Mouse (Mus musculus): ENCODE measurements around the gene Gpx4. TPM values are rescaled to one million over a fixed set of nuclear protein-coding genes. Genes with fewer than 3 reads are reported as not detected.
A peak's percentile ranks its signal among the peaks of the same experiment; 100 is the strongest.

Gene Gpx4
- 767 and 797 TPM in 2 replicates for polyA plus RNA-seq (2016; fragmentation: Nextera tagmentation; extraction: Ambion mirVana)

- H3K9me3 ChIP-seq = no peaks in the 10 kb centered on the region
- no peaks in the 10 kb centered on the region for H3K27me3 ChIP-seq (ENCODE audit: insufficient read depth, poor library complexity, severe bottlenecking)
- DNase-seq (ENCODE audit: low spot score) = no peak
- peak within 1 kb of the TSS; percentile 76 for H3K27ac ChIP-seq
- 55% methylated on average over 9 of the region's 9 CpGs for WGBS
- H3K4me3 ChIP-seq = no peak within 1 kb of the TSS; the same call in 1 of the 2 replicates
- H3K4me1 ChIP-seq = peaks cover 45% of the 10 kb centered on the region
- H3K36me3 ChIP-seq = no peaks in the 10 kb centered on the region
These were observed at the start of gene Gpx4 for GRCm38 (mm10) chr10:80047041-80047565. Gene Gpx4 (plus strand): TSS chr10:80047166.

- Histone ChIP-seq H3K4me1 (peaks cover 37% of the 10 kb centered on the region), H3K9me3 (no peaks in the 10 kb centered on the region), H3K27ac (peak overlapping the region; percentile 85), H3K36me3 (peaks cover 32% of the 10 kb centered on the region), H3K27me3 (ENCODE audit: insufficient read depth, poor library complexity, severe bottlenecking) (peaks cover 49% of the 10 kb centered on the region), H3K4me3 (peak overlapping the region; percentile 68)
- 4% methylated on average over 15 of the region's 15 CpGs for WGBS
- DNase-seq (ENCODE audit: low spot score) = no peak
These were observed 49.1 kb upstream of the Gpx4 start for GRCm38 (mm10) chr10:79997819-79998218.

DNA sequence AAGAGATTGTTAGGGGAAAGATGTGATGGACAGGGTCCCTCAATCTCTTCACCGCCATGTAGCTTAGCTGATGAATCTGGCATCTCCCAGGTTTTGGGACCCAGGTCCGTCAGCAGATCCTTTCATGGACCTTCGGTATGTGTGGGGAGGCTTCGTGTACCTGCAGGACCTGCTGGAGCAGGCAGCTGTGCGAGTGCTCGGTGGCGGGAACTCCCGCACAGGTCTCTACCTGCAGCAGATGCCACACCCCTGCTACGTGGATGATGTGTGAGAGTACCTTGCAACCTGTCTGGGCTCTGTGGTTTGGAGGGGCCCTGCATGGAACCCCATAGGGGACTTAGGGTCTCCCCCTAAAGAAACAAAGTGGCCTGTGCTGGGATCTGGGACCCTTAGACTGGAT, 45.0 kb upstream of the Gpx4 start:
- Histone ChIP-seq H3K4me3 (no peak overlapping the region), H3K9me3 (no peaks in the 10 kb centered on the region), H3K4me1 (peaks cover 39% of the 10 kb centered on the region), H3K27me3 (ENCODE audit: insufficient read depth, poor library complexity, severe bottlenecking) (peaks cover 88% of the 10 kb centered on the region), H3K27ac (no peak overlapping the region), H3K36me3 (0 out of 2 replicates have a peak, but pooled peaks cover 3% of the 10 kb centered on the region)
- DNase-seq (ENCODE audit: low spot score) = no peak
- WGBS = 71% methylated on average over 9 of the region's 9 CpGs

- no peaks in the 10 kb centered on the region for H3K9me3 ChIP-seq
- H3K36me3 ChIP-seq = 0 out of 2 replicates have a peak, but pooled peaks cover 3% of the 10 kb centered on the region
- H3K27ac ChIP-seq = peak overlapping the region; percentile 32
- DNase-seq (ENCODE audit: low spot score) = no peak
- peak overlapping the region; percentile 20 for H3K4me3 ChIP-seq
- peaks cover 32% of the 10 kb centered on the region for H3K4me1 ChIP-seq
- H3K27me3 ChIP-seq (ENCODE audit: insufficient read depth, poor library complexity, severe bottlenecking) = peaks cover 96% of the 10 kb centered on the region
- 25% methylated on average over 21 of the region's 21 CpGs for WGBS
These were observed 44.1 kb upstream of the Gpx4 start for GRCm38 (mm10) chr10:80002829-80003228.

DNA sequence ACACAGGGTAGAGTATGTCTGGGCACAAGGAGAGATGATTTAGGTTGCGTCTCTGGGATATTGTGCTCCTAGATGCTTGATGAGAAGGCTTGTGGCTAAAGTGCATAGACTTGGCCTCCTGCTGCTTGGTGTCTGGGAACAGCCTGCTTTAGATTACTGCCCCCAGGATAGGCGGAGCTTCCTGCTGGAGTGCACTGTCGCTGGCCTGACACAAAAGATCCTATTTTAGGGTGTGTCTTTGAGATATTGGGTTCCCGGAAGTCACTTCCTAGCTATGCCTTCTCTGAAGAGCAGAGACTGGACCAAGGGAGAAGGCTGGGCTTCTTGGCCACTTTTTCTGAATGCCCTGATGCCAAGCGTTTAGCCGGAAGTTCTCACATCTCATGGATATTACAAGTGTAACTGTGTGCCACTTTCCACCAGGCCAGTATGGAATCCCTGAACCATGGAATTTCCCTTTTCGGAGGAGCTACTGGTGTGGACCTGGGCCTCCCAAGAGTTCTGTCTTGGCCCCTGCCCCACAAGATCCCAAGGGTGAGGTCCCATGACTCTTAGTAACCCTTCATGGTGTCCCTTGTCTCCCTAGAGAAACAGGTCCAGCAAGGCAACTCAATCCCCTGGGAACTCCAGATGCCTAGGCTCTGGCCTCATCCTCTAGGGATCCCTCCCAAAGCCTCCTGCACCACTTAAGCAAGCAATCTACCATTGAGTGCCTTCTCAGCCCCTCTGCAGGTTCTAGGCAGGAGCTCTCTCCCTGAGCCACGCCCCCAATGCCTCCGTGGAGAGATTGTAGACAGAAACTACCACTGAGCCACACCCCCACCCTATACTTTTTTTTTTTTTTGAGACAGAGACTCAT, 43.4 kb upstream of the Gpx4 start:
- Histone ChIP-seq H3K36me3 (peaks cover 7% of the 10 kb centered on the region), H3K4me3 (peak overlapping the region; percentile 20; the same call in 1 of the 2 replicates)
- WGBS = 50% methylated on average over 9 of the region's 9 CpGs

DNA sequence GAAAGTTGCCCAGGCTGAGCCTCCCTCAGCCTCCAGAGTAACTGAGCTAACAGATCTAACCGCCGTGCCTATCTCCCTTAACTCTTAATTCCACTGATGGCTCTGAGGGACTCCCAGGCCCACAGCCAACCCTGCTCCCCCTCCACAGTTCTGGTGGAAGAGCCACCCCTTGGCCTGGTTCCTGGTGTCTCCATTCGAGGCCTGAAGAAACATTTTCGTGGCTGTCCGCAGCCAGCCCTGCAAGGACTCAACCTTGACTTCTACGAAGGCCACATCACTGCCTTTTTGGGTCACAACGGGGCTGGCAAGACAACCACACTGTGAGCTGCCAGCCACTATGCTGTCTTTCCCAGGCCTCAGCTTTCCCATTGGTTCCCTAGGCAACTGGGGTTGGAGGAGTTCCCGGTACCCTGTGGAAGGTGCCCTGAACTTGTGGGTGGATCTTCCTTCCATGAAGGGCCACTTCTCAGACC, 42.7 kb upstream of the Gpx4 start:
- Histone ChIP-seq H3K4me3 (no peak overlapping the region), H3K9me3 (no peaks in the 10 kb centered on the region), H3K27me3 (ENCODE audit: insufficient read depth, poor library complexity, severe bottlenecking) (peaks cover 84% of the 10 kb centered on the region), H3K4me1 (peaks cover 23% of the 10 kb centered on the region), H3K36me3 (peaks cover 13% of the 10 kb centered on the region), H3K27ac (no peak overlapping the region)
- 90% methylated on average over 8 of the region's 8 CpGs for WGBS
- DNase-seq (ENCODE audit: low spot score) = no peak

More for the DNA sequence above, 43.4 kb upstream of the Gpx4 start:
- Histone ChIP-seq H3K9me3 (no peaks in the 10 kb centered on the region), H3K4me1 (peaks cover 24% of the 10 kb centered on the region), H3K27ac (peak overlapping the region; percentile 48; the same call in 1 of the 2 replicates), H3K27me3 (ENCODE audit: insufficient read depth, poor library complexity, severe bottlenecking) (peaks cover 91% of the 10 kb centered on the region)
- DNase-seq (ENCODE audit: low spot score) = no peak

DNA sequence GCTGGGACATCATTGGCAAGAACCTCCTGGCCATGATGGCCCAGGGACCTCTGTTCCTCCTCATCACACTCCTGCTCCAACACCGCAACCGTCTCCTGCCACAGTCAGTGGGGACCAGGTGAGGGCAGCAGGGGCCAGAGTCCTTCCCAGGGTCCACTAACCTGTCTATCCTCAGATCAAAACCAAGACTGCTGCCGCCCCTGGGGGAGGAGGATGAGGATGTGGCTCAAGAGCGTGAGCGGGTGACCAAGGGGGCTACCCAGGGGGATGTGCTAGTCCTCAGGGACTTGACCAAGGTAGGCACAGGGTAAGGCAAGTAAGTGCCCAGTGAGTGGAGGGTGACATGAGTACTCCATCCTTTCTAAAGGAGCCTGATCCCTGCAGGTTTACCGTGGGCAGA, 35.2 kb upstream of the Gpx4 start:
- H3K36me3 ChIP-seq = peaks cover 44% of the 10 kb centered on the region
- no peak for DNase-seq (ENCODE audit: low spot score)
- H3K4me1 ChIP-seq = peaks cover 28% of the 10 kb centered on the region
- H3K9me3 ChIP-seq = peaks cover 17% of the 10 kb centered on the region; the same call in 1 of the 2 replicates
- WGBS = 84% methylated on average over 6 of the region's 6 CpGs
- peak overlapping the region; percentile 19; the same call in 1 of the 2 replicates for H3K4me3 ChIP-seq
- peaks cover 61% of the 10 kb centered on the region for H3K27me3 ChIP-seq (ENCODE audit: insufficient read depth, poor library complexity, severe bottlenecking)
- no peak overlapping the region for H3K27ac ChIP-seq

- H3K9me3 ChIP-seq = peaks cover 17% of the 10 kb centered on the region; the same call in 1 of the 2 replicates
- H3K27ac ChIP-seq = peak overlapping the region; percentile 12; the same call in 1 of the 2 replicates
- no peak overlapping the region; the same call in 1 of the 2 replicates for H3K4me3 ChIP-seq
- DNase-seq (ENCODE audit: low spot score) = no peak
- H3K36me3 ChIP-seq = peaks cover 40% of the 10 kb centered on the region
- WGBS = 32% methylated on average over 25 of the region's 25 CpGs
- peaks cover 41% of the 10 kb centered on the region for H3K4me1 ChIP-seq
- peaks cover 48% of the 10 kb centered on the region for H3K27me3 ChIP-seq (ENCODE audit: insufficient read depth, poor library complexity, severe bottlenecking)
These were observed 33.4 kb upstream of the Gpx4 start for GRCm38 (mm10) chr10:80013609-80014008.

DNA sequence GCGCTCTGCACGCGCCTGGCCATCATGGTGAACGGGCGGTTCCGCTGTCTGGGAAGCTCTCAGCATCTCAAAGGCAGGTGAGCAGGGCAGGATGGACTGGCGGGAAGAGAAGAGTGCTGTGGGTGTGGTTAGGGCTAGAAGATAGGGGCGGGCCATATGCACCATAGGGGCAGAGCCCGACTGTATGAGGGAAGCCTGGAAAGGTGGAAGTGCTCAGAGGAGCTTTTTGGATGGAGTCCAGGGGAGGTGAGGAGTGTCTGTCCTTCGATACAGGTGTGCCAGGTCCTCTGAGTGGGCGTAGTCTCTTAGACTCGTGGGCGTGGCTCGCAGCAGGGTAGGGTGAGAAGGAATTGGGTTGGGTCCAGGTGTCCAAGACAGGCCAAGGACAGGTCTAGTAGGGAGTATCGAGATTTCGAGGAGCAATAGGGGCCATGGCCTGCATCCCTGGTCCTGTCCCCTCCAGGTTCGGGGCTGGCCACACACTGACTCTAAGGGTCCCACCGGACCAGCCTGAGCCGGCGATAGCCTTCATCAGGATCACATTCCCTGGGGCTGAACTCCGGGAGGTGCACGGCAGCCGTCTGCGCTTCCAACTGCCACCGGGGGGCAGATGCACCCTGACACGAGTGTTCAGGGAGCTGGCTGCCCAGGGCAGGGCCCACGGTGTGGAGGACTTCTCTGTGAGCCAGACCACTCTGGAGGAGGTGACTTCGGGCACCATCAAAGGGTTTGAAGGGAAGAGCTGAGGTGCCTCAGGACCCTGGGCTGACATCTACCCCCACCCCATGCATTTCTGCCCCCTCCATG, 32.3 kb upstream of the Gpx4 start:
- Histone ChIP-seq H3K9me3 (peaks cover 16% of the 10 kb centered on the region; the same call in 1 of the 2 replicates), H3K27ac (no peak overlapping the region), H3K27me3 (ENCODE audit: insufficient read depth, poor library complexity, severe bottlenecking) (peaks cover 48% of the 10 kb centered on the region), H3K36me3 (peaks cover 30% of the 10 kb centered on the region), H3K4me3 (no peak overlapping the region), H3K4me1 (peaks cover 51% of the 10 kb centered on the region)
- 21% methylated on average over 28 of the region's 28 CpGs for WGBS
- no peak for DNase-seq (ENCODE audit: low spot score)

GRCm38 (mm10) chr10:80015583-80015982, 31.4 kb upstream of the Gpx4 start:
- no peak overlapping the region for H3K27ac ChIP-seq
- H3K27me3 ChIP-seq (ENCODE audit: insufficient read depth, poor library complexity, severe bottlenecking) = peaks cover 48% of the 10 kb centered on the region
- DNase-seq (ENCODE audit: low spot score) = no peak
- peaks cover 7% of the 10 kb centered on the region; the same call in 1 of the 2 replicates for H3K9me3 ChIP-seq
- peaks cover 60% of the 10 kb centered on the region for H3K4me1 ChIP-seq
- 70% methylated on average over 10 of the region's 10 CpGs for WGBS
- H3K4me3 ChIP-seq = no peak overlapping the region
- H3K36me3 ChIP-seq = peaks cover 23% of the 10 kb centered on the region

DNA sequence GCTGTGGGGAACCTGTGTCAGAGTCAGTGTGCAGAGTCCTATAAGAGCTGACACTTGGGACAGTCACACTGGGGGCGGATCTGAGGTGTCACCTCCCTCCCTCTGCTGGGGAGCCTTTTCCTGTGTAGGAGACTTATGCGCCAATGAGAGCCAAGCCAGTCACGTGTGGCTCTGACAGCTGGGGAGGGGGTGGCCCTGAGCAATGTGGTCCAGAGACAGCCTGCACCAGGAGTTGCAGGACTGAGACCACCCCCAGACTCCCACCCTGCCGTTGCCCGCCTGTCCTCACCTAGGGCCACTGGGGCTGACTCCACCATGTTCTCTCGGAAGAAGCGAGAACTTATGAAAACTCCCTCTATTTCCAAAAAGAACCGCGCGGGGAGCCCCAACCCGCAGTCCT, 30.5 kb upstream of the Gpx4 start, which contains the start of gene Arhgap45:
Arhgap45 (plus strand) TSS at position 143 of the 400 bp plus-strand sequence.
- 43% methylated on average over 11 of the region's 11 CpGs for WGBS
- H3K36me3 ChIP-seq = peaks cover 18% of the 10 kb centered on the region
- H3K4me1 ChIP-seq = peaks cover 67% of the 10 kb centered on the region
- peak within 1 kb of the TSS; percentile 7; the same call in 1 of the 2 replicates for H3K27ac ChIP-seq
- H3K27me3 ChIP-seq (ENCODE audit: insufficient read depth, poor library complexity, severe bottlenecking) = peaks cover 48% of the 10 kb centered on the region
- H3K9me3 ChIP-seq = no peaks in the 10 kb centered on the region
- no peak for DNase-seq (ENCODE audit: low spot score)
- H3K4me3 ChIP-seq = no peak within 1 kb of the TSS

- WGBS = 85% methylated on average over 10 of the region's 10 CpGs
- no peak for DNase-seq (ENCODE audit: low spot score)
- H3K9me3 ChIP-seq = no peaks in the 10 kb centered on the region
- no peak overlapping the region for H3K4me3 ChIP-seq
- peaks cover 44% of the 10 kb centered on the region for H3K27me3 ChIP-seq (ENCODE audit: insufficient read depth, poor library complexity, severe bottlenecking)
- peaks cover 67% of the 10 kb centered on the region for H3K4me1 ChIP-seq
- peaks cover 17% of the 10 kb centered on the region for H3K36me3 ChIP-seq
- H3K27ac ChIP-seq = 0 out of 2 replicates have a peak overlapping the region, but pooled peaks have one; percentile 7
These were observed 30.0 kb upstream of the Gpx4 start for GRCm38 (mm10) chr10:80016931-80017330.
